Mouse (Mus musculus) cerebellum, adult 2 months (tissue): ENCODE data around the gene Golga4. TPM values are rescaled to one million over a fixed set of nuclear protein-coding genes. Genes with fewer than 3 reads are reported as not detected.

Experiments used
- DNase-seq, 2 experiments: peaks; one replicate each; pipeline ENCODE4 v3.0.0; 2021
- H3K27ac ChIP-seq: fragments of 200-500 bp; 2 replicates; pipeline ENCODE4 v1.5.1; 2012; ENCODE audit warnings: low read length, control low read depth, inconsistent platforms; ENCODE audit not compliant: insufficient read depth
- H3K27me3 ChIP-seq: fragments of 200-500 bp; 2 replicates; pipeline ENCODE4 v1.6.1; 2012; ENCODE audit warnings: inconsistent platforms, mild to moderate bottlenecking, low read length, moderate library complexity; ENCODE audit not compliant: control insufficient read depth, insufficient read depth
- H3K4me1 ChIP-seq: fragments of 200-500 bp; 2 replicates; pipeline ENCODE4 v1.6.1; 2011; ENCODE audit warnings: low read length; ENCODE audit not compliant: control insufficient read depth, insufficient read depth
- H3K4me3 ChIP-seq: fragments of 200-500 bp; replicated peaks from 2 replicates; pipeline ENCODE3; 2011; ENCODE audit warnings: mild to moderate bottlenecking, low read depth, low read length, control low read depth; ENCODE audit not compliant: insufficient read depth
- CTCF ChIP-seq: fragments of 200-500 bp; IDR thresholded peaks from 2 replicates; pipeline ENCODE4 v1.5.1; 2011; ENCODE audit warnings: low read depth, mild to moderate bottlenecking, control low read depth, low read length, moderate library complexity, borderline replicate concordance; ENCODE audit not compliant: insufficient read depth
- POLR2A ChIP-seq: fragments of 200-500 bp; IDR thresholded peaks from 2 replicates; pipeline ENCODE4 v1.6.1; 2011; ENCODE audit warnings: low read length, control low read depth, borderline replicate concordance; ENCODE audit not compliant: insufficient read depth
- WGBS: fragments of 180-500 bp; shearing (Covaris S2); methylation state at CpG from one replicate; pipeline ENCODE4 v1.1.7; 2018; 5-methylcytosine and 5-hydroxymethylcytosine counted together
- polyA plus RNA-seq: library from polyadenylated mRNA; depleted of rRNA; stranded (reverse); fragments of >200 nt; gene quantifications from 2 replicates; pipeline ENCODE4 v1.2.3, GENCODE M21; 2012

Golga4 gene
- polyA plus RNA-seq, 1 experiment = 61.5 TPM

DNA sequence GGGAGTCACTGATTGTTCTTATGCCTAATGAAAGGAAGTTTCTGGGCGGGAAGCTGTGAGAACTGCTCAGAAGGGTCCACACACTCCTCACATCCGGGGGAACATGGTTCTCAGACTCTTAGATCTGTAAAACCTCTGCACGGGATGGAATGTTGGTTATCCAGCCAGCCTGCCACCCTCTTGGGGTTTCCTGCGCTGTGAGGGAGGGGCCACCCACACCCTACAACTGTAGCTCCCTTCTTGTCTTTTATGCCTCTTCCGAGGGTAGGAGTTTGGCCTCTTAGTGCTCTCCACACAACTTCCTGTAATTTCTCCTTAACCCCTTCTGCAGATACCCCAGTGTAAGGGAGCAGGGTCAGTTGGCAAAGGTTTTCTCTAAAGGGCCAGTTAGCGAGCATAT lies 76.7 kb downstream of the Golga4 start:
- DNase-seq = no peak
- Histone ChIP-seq H3K4me1 (no peaks in the 10 kb centered on the region), H3K4me3 (no peak overlapping the region), H3K27ac (no peak overlapping the region), H3K27me3 (no peaks in the 10 kb centered on the region)
- TF ChIP-seq POLR2A (no peak), CTCF (no peak)
- 75% methylated on average over 6 of the region's 6 CpGs for WGBS

DNA sequence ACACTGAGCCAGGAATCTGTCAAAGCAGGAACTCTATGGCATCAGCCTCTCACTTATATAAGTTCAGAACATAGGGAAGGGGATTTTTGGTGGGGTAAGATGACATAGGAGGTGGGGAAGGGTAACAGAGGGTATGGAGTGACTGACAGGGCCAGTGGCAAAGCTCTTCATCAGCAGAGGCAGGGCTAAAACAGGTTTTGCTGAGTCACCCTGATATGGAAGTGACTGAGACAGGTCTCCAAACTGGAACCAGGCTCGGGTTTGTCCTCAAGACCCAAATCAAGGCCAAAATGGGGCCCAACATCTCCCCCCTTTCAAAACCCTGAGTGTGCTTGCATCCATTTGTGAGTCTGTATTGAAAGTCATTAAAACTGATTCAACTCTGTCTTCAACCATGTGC lies 78.8 kb downstream of the Golga4 start:
- Histone ChIP-seq H3K27ac (no peak overlapping the region), H3K27me3 (no peaks in the 10 kb centered on the region), H3K4me3 (no peak overlapping the region), H3K4me1 (no peaks in the 10 kb centered on the region)
- TF ChIP-seq POLR2A = no peak
- no peak for TF ChIP-seq CTCF
- WGBS = 78% methylated on average over 1 of the region's 1 CpGs
- DNase-seq = no peak

DNA sequence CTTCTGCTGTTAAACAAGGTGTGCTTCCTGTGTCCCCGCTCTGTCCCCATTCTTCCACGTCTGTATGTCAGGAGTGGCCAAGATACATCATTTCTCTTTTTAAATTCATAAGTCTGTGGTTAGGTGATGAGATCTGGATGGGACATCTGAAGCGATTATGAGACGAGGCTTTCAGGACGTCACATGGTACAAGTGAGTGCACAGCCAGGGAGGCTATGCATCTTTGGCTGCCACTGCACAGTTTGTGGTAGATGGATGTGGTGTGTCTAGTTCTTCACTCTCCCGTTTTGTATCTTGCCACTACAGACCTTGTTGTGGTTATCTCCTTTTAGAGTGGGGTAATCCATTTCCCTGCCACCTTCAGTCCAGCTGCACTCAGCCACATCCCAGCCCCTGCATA lies 79.9 kb downstream of the Golga4 start:
- Histone ChIP-seq H3K4me3 (no peak overlapping the region), H3K27ac (no peak overlapping the region), H3K27me3 (no peaks in the 10 kb centered on the region), H3K4me1 (no peaks in the 10 kb centered on the region)
- TF ChIP-seq POLR2A (no peak), CTCF (no peak)
- DNase-seq = no peak
- 85% methylated on average over 6 of the region's 6 CpGs for WGBS

DNA sequence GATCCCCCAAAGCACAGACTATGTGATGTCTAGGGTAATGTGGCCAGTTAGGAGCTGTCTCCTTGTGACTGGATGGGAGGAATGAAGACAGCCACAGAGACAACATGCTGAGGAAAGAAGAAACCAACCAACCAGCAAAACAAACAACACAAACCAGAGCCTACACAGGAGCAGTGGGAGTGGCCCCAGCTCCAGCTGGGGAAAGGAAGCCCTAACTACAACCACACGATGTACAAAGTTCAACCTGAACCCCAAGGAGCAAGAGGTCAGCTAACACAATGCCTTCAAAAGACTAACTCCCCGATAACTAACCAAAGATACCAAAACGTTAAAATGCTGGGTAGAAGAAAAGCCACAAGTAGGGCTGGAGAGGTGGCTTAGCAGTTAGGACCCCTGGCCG lies 81.0 kb downstream of the Golga4 start:
- no peak for DNase-seq
- no peak for TF ChIP-seq CTCF
- no peak for TF ChIP-seq POLR2A

DNA sequence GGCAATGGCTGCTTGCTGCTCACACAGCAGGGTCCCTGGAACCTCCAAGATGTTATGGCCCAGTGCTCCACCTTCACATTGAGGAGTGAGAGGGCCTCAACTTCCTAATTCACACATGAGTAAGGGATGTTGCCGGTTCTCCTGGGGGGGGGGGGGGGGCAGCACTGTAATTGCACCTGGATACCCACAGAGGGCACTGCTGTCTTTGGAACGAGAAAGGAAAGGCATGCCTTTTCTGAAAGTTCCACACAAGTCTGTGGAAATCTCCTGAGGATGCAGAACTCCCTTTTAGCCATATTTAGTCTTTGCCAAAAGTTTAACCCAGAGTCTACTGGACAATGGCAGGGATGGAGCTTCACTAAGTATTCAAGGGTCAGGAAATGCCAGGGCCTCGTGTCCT lies 83.2 kb downstream of the Golga4 start:
- Histone ChIP-seq H3K27ac (no peak overlapping the region), H3K4me1 (no peaks in the 10 kb centered on the region), H3K27me3 (no peaks in the 10 kb centered on the region), H3K4me3 (no peak overlapping the region)
- TF ChIP-seq POLR2A (no peak), CTCF (peak; percentile 67; the same call in 1 of the 2 replicates)
- DNase-seq = no peak
- 32% methylated on average over 3 of the region's 3 CpGs for WGBS

More for the DNA sequence above, 81.0 kb downstream of the Golga4 start:
- 68% methylated on average over 4 of the region's 4 CpGs for WGBS
- Histone ChIP-seq H3K4me1 (no peaks in the 10 kb centered on the region), H3K27ac (no peak overlapping the region), H3K4me3 (no peak overlapping the region), H3K27me3 (no peaks in the 10 kb centered on the region)

DNA sequence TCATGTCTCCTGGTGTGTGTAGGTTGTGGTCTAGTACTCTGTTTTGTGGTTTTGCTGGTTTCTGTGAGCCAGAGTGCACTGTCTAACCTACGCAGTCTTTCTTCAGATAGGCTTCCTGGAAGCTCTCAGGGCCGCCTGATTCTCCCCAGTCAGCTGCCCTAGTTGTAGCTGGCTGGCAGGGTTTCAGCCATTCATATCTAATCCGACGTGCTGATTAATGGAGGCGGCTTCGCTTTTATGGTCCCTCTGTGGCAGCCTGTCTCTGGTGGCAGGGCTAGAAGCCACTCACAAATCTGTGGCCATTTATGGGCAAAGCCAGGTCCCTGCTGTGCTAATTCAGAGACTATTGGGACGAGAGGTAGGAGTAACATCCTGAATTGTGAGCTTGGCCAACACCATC lies 84.2 kb downstream of the Golga4 start:
- H3K27me3 ChIP-seq = no peaks in the 10 kb centered on the region
- 20% methylated on average over 7 of the region's 7 CpGs for WGBS
- H3K4me1 ChIP-seq = no peaks in the 10 kb centered on the region
- no peak for TF ChIP-seq POLR2A
- no peak for TF ChIP-seq CTCF
- no peak for DNase-seq
- H3K27ac ChIP-seq = no peak overlapping the region
- H3K4me3 ChIP-seq = no peak overlapping the region

DNA sequence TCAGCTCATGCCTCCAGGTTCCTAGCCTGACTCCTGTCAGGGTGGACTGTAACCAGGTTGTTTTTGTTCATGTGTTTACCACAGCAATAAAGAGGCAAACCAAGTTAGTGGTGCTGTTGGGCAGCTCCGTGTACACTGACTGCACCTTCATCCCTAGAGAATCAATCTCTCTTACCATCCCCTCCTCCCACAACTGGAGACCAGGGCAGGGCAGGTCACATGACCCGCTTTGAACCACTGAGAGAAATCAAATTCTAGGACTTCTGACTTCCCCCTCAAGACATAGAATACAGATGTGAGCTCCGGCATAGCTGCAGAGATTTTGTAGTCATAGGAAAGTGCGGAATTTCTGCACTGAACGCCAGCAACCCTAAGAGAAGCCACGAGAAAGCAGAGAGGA lies 85.6 kb downstream of the Golga4 start:
- H3K4me3 ChIP-seq = no peak overlapping the region
- TF ChIP-seq CTCF (no peak), POLR2A (no peak)
- DNase-seq = no peak
- WGBS = 92% methylated on average over 6 of the region's 6 CpGs
- no peak overlapping the region for H3K27ac ChIP-seq
- no peaks in the 10 kb centered on the region for H3K4me1 ChIP-seq
- H3K27me3 ChIP-seq = no peaks in the 10 kb centered on the region

DNA sequence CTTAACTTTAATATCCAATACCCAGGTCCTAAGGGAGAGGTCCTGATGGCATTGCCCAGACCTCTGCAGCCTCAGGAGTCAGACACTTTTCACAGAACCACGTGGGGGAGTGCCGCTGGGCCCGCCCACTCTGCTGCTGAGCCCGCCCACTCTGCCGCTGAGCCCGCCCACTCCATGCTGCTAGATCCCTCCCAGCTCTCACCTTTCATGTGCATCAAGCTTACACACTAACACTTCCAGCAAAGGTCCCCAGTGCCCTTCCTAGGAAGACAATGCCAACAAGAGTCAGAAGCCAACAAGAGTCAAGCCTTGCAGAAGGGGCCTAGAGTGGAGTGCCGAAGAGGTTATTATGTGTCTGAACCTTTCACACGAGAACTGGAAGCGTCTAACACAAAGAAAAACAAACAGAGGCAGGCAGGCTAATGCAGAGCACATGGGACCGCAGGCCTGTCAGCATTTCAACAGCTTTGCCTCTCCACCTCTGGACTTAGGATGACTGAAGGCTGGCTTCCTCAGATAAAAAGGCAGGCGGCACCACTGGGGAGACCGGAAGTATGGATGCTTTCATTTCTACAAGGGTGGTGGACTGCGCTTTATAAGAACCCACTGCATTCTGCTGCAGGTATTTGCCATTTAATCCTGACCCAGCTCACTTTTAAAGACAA lies 86.7 kb downstream of the Golga4 start:
- Histone ChIP-seq H3K27ac (no peak overlapping the region), H3K27me3 (no peaks in the 10 kb centered on the region), H3K4me3 (no peak overlapping the region), H3K4me1 (no peaks in the 10 kb centered on the region)
- TF ChIP-seq POLR2A = no peak
- no peak for TF ChIP-seq CTCF
- WGBS = 77% methylated on average over 13 of the region's 13 CpGs
- DNase-seq = no peak
